Mouse (Mus musculus): Measurements from ENCODE around the gene Mdm2. TPM values are rescaled to one million over a fixed set of nuclear protein-coding genes. Genes with fewer than 3 reads are reported as not detected.

The Mdm2 gene
- polyA plus RNA-seq, 1 experiment, result 17.0 TPM

DNA sequence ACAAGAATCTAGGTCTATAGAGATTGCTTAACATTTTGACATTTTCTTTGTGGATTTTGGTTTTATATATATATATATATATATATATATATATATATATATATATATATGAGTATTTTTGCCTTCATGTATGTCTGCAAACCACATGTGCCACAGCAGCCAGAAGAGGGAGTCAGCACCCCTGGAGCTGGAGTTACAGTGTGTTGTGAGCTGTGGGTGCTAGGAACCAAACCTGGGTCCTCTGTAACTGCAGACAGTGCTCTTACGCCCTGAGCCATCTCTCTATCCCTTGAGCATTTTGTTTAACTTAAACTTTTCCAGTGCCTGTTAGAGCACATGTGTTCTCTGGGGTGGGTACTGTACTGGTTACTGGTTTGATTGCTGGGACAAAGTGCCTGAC is 36.6 kb downstream of the Mdm2 start:
- Histone ChIP-seq H3K4me1 (ENCODE audit: control insufficient read depth, insufficient read depth, insufficient read length, low read length) (no peaks in the 10 kb centered on the region), H3K4me3 (ENCODE audit: insufficient read depth, low read depth, low read length) (no peak overlapping the region), H3K27ac (replicated peaks; ENCODE audit: low read depth, low read length) (no peak overlapping the region)

DNA sequence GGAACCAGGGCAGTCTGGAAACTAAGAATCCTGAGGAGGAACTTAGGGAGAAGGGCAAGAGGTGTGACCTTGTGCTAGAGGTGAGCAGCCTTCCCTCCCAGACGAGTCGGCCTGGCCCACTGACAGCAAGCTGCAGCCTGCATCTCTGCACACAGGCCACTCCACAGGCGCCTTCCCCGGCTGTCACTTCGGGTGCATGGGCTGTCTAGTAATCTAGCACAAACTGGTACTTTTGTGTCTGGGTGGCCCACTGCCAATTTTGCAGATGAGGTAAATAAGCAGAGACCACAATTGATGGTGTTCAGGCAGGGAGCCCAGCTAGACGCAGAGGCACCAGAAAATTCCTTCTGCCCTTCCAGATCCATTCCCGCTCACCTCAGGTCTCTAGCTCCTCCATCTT is 37.9 kb downstream of the Mdm2 start:
- H3K27ac ChIP-seq (replicated peaks; ENCODE audit: low read depth, low read length), result no peak overlapping the region
- H3K4me1 ChIP-seq (ENCODE audit: control insufficient read depth, insufficient read depth, insufficient read length, low read length), result no peaks in the 10 kb centered on the region
- H3K4me3 ChIP-seq (ENCODE audit: insufficient read depth, low read depth, low read length), result no peak overlapping the region

DNA sequence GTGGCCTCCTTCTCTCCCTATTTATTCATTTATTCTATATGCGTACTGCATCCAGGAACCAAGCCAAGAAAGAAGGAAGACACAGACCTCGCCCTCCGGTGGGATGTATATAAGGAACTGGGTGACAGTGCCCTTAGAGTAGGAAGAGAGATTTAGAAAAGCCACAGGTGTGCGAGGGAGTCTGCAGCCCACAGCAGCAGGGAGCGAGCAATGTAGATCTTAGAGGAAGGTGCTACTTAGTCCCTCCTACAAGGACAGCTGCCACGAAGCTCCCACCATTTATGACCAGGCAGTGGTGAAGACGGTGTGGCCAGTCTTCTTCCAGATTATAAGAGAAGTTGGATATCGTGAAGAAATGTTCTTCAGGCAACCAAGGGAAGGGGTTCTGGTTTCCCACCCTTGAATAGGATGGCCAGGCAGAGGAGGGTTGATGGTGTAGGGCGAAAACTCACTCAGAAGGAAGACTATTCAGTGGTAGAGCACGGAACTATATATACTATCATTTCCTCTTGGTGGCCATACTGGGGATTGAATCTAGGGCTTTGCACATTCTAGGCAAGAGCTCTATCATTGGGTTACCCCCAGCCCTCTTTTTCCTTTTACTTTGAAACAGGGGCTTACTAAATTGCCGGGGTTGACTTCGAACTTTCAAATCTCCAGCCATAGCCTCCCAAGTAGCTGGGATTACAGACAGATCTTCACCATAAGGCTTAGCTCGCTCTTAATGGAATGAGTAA is 38.5 kb downstream of the Mdm2 start:
- no peak overlapping the region for H3K4me3 ChIP-seq (ENCODE audit: insufficient read depth, low read depth, low read length)
- H3K27ac ChIP-seq (replicated peaks; ENCODE audit: low read depth, low read length), result no peak overlapping the region
- no peaks in the 10 kb centered on the region for H3K4me1 ChIP-seq (ENCODE audit: control insufficient read depth, insufficient read depth, insufficient read length, low read length)

DNA sequence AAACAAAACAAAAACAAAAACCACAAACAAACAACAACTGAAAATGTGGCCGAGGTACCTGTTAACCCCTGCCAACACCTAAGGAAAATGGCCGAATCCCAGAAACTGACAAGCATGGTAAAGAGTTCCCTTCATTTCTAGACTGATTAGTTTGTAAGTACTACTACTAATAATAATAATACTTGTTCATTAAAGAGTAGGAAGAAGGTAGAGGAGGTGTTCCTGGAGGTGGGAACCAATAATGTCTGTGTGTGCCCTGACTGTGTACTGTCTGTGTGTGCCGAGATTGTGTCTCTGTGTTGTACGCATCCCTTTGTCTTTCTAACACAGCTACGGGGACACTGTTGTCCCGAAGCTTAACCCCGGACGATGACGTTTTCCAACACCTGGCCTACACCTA is 39.3 kb downstream of the Mdm2 start:
- Histone ChIP-seq H3K4me3 (ENCODE audit: insufficient read depth, low read depth, low read length) (no peak overlapping the region), H3K4me1 (ENCODE audit: control insufficient read depth, insufficient read depth, insufficient read length, low read length) (no peaks in the 10 kb centered on the region), H3K27ac (replicated peaks; ENCODE audit: low read depth, low read length) (no peak overlapping the region)

DNA sequence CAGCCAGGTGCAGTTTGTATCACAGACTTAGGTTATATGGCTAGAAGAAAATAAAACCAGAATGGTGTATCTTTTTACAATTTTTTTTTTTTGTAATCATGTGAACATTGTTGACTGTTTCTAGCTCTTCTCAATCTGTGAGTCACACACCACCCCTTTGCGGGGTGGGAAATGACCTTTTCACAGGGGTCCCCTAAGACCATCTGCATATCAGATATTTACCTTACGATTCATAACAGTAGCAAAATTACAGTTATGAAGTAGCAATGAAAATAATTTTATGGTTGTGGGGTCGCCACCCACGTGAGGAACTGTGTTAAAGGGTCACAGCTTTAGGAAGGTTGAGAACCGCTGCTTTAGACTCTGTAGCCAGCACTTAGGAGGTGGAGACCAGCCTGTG is 39.8 kb downstream of the Mdm2 start:
- Histone ChIP-seq H3K4me1 (ENCODE audit: control insufficient read depth, insufficient read depth, insufficient read length, low read length) (no peaks in the 10 kb centered on the region), H3K4me3 (ENCODE audit: insufficient read depth, low read depth, low read length) (no peak overlapping the region), H3K27ac (replicated peaks; ENCODE audit: low read depth, low read length) (no peak overlapping the region)

DNA sequence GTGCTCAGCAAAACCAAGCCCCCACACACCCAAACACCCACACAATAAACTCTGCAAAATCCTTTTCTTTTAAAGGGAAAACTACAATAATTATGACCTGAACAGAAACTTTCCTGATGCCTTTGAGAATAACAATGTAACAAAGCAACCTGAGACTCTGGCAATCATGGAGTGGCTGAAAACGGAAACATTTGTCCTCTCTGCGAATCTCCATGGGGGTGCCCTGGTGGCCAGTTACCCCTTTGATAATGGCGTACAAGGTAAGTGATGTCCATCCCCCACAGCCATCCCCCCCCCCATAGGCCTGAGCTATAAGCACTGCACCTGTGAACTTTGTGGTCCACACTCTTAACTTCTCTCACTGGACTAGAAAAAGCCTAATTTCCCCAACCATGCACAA is 40.5 kb downstream of the Mdm2 start:
- Histone ChIP-seq H3K4me3 (ENCODE audit: insufficient read depth, low read depth, low read length) (no peak overlapping the region), H3K27ac (replicated peaks; ENCODE audit: low read depth, low read length) (no peak overlapping the region), H3K4me1 (ENCODE audit: control insufficient read depth, insufficient read depth, insufficient read length, low read length) (no peaks in the 10 kb centered on the region)

DNA sequence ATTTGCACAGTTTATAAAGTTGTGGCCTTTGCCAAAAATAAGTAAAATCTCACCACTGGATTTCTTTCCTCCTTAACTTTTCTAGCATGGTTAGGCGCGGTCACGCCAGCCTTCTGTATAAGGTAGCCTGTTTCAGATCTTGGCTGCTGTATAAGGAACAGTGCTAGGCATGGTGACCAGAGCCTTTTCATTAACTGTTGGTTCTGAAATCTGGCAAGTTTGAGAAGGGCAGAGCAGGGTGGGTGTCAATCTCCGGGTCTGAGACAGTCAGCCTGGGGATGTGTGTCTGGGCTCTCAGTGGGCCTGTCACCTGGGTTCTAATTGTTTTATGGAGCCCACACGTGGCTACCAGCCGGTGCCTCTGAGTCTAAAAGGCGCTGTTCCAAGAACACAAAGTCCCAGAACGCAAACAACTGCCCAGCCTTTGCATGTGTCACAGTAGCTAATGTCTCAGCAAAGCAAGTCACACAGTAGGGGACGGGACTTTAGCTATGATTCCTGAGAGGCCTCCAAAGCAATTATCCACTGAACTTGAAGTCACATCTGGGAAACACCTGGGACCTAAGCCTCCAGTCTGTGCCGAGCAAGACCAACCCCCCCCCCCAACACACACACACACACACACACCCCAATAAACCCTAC is 41.0 kb downstream of the Mdm2 start:
- H3K27ac ChIP-seq (replicated peaks; ENCODE audit: low read depth, low read length), result no peak overlapping the region
- H3K4me3 ChIP-seq (ENCODE audit: insufficient read depth, low read depth, low read length), result no peak overlapping the region

DNA sequence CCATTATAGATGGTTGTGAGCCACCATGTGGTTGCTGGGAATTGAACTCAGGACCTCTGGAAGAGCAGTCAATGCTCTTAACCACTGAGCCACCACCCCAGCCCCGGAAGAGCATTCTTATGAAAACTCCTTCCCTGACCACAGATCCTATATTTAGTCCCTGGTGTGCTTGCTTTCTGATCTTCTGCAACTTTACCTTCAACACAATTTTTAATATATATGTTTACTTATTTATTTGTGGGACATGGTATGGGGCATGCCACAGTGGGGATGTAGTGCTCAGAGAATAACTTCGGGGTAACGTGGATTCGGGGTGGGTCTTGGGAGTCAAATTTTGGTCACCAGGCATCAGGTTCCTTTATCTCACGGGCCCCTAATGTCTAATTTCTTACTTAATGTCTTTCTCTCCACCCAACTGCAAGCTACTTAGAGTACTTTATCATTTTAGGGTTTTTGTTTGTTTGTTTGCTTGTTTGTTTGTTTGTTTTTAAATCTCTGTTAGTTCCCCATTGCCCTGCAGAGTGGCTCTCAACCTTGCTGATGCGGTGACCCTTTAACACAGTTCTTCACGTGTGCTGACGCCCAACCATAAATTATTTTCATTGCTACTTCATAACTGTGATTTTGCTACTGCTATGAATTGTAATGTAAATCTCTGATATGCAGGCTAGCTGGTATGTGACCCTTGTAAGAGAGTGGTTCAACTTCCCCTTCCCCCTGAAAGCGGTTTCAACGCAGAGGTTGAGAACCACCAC is 41.8 kb downstream of the Mdm2 start:
- Histone ChIP-seq H3K4me3 (ENCODE audit: insufficient read depth, low read depth, low read length) (no peak overlapping the region), H3K27ac (replicated peaks; ENCODE audit: low read depth, low read length) (no peak overlapping the region), H3K4me1 (ENCODE audit: control insufficient read depth, insufficient read depth, insufficient read length, low read length) (no peaks in the 10 kb centered on the region)

More for the DNA sequence above, 41.0 kb downstream of the Mdm2 start:
- no peaks in the 10 kb centered on the region for H3K4me1 ChIP-seq (ENCODE audit: control insufficient read depth, insufficient read depth, insufficient read length, low read length)

DNA sequence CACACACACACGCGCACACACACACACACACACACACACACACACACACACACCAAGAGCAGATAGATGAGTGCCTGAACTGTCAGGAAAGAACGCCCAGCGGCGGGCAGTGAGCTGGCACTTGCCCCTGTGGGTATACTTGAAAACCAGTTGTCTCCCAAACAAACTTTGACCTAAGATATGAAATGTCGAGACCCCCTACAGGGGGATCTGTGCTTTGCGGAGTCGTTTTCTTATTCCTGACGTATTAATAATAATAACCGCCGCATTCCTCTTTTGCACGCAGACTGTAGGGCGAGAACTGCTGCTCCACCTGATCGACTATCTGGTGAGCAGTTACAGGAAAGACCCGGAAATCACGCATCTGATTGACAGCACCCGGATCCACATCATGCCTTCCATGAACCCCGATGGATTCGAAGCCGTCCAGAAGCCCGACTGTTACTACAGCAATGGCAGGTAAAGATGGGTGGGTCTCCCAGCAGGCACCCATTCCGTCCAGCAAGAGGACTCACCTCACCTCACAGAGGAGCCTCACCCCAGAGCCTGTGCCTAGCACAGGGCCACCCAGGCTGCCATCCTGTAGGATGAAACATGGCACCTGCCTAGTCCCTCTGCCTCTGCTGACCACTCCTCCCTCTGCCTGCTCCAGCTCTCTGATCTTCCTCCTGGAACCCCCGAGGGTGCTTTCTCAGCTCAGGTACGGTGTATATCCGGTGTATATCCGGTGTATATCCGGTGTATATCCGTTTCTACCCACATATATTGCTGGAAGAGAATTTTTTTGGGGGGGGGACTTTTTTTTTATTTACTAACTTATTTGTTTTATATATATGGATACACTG is 42.7 kb downstream of the Mdm2 start:
- no peak overlapping the region for H3K27ac ChIP-seq (replicated peaks; ENCODE audit: low read depth, low read length)
- H3K4me3 ChIP-seq (ENCODE audit: insufficient read depth, low read depth, low read length), result no peak overlapping the region
- no peaks in the 10 kb centered on the region for H3K4me1 ChIP-seq (ENCODE audit: control insufficient read depth, insufficient read depth, insufficient read length, low read length)

DNA sequence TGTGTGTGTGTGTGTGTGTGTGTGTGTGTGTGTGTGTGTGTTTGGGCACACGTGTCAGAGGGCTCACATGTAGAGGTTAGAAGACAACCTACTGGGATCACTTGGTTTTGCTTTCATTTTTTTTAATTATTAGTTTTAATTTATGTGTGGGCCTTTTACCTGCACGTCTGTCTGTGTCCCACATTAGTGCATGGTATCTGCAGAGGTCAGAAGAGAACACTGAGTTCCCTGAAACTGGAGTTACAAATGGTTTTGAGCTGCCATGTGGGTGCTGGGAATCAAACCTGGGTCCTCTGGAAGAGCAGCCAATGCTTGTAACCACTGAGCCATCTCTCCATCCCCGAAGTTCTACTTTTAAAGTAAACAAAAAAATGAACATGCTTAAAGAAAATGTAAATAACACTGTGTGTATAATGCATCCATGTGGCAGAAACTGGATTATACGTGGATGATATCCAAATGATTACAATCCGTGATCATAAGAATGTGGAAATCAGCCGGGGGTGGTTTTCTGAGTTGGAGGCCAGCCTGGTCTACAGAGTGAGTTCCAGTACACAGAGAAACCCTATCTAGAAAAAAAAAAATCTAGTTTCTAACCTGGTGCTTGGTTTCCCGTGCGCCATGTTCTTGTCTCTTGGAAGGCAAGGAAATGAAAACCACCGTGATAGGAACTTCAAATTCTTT is 43.5 kb downstream of the Mdm2 start:
- Histone ChIP-seq H3K27ac (replicated peaks; ENCODE audit: low read depth, low read length) (no peak overlapping the region), H3K4me3 (ENCODE audit: insufficient read depth, low read depth, low read length) (no peak overlapping the region), H3K4me1 (ENCODE audit: control insufficient read depth, insufficient read depth, insufficient read length, low read length) (no peaks in the 10 kb centered on the region)

DNA sequence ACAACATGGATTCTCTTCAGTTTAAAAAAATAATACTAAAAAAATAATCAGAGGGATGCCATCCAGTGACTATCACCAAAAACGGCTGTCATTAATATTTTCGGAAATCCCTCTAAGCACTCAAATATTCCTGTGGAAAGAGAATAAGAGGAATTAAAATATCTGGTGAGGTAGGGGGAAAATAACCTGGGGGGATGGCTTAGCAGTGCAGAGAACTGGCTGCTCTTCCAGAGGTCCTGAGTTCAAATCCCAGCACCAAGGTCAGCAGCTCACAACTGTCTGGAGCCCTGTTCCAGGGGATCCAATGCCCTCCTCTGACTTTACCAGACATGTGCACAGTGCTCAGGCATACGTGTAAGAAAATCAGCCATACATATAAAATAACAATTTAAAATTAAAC is 44.2 kb downstream of the Mdm2 start:
- H3K4me1 ChIP-seq (ENCODE audit: control insufficient read depth, insufficient read depth, insufficient read length, low read length), result no peaks in the 10 kb centered on the region
- H3K4me3 ChIP-seq (ENCODE audit: insufficient read depth, low read depth, low read length), result no peak overlapping the region
- H3K27ac ChIP-seq (replicated peaks; ENCODE audit: low read depth, low read length), result no peak overlapping the region

DNA sequence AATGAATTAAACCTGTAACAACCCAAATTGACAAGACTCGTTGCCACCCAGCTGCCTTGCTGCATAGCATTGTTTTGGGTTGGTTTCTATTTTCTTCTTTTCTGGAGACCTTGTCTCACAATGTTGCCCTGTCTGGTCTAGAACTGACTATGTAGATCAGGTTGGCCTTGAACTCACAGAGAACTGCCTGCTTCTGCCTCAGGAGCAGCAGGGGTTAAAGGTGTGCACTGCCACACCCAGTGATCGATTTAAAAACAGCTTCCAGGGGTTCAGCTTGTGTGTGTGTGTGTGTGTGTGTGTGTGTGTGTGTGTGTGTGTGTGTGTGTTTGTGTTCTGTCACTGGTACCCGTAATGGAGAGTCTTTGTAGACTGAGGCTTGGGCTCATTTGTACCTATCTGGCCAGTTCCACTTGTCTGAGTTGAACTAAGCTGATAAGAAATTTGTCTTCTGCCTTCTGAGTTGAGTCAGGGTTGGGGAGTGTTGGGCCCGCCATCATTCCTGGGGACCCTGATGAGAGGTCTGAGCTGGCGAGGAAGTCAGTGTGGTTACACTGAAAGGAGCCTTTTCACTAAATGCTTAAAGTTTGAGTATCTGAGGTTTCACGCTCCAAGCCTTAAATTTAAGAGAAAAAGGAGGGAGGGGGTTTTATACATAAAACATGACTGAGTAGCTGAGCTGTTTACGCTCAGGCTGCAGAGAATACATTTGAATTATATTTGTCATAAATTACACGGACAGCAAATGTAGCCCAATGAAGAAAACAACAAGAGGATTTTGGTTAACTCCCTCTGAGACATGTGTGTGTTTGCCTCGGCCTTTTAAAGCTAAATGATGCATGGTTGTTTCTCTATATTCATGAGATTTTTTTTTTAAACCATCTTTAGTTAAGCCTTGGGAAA is 44.9 kb downstream of the Mdm2 start:
- Histone ChIP-seq H3K27ac (replicated peaks; ENCODE audit: low read depth, low read length) (no peak overlapping the region), H3K4me1 (ENCODE audit: control insufficient read depth, insufficient read depth, insufficient read length, low read length) (no peaks in the 10 kb centered on the region)

DNA sequence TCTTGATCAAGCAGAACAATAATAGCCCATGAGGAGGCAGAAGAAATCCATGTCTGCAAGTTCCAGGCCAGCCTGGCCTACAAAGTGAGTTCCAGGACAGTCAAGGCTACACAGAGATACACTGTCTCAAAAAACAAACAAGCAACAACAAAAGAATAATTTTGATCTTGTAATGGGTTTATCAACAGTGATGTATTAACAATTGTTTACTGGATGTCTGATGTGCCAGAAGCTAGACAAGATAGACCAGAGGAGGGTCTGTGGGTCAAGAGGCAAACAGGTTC is 45.7 kb downstream of the Mdm2 start:
- H3K27ac ChIP-seq (replicated peaks; ENCODE audit: low read depth, low read length), result no peak overlapping the region
- no peaks in the 10 kb centered on the region for H3K4me1 ChIP-seq (ENCODE audit: control insufficient read depth, insufficient read depth, insufficient read length, low read length)
- H3K4me3 ChIP-seq (ENCODE audit: insufficient read depth, low read depth, low read length), result no peak overlapping the region

More for the DNA sequence above, 44.9 kb downstream of the Mdm2 start:
- H3K4me3 ChIP-seq (ENCODE audit: insufficient read depth, low read depth, low read length), result no peak overlapping the region
